Mouse (Mus musculus) liver, postnatal 0 days (tissue): ENCODE measurements at regions not wholly inside any gene's neighbourhood (a gene's known extent, or its start where the extent isn't known, plus 50 kb on each side); places are given as distances from the start of the nearest gene placed in this dataset.

ENCODE experiments used
- CTCF ChIP-seq: sonication (generic); IDR thresholded peaks from 2 replicates; pipeline ENCODE4 v1.5.1; 2016; ENCODE audit warnings: antibody characterized with exemption, low read depth
- EP300 ChIP-seq: IDR thresholded peaks from 2 replicates; pipeline ENCODE4 v1.6.1; 2016; ENCODE audit warnings: antibody characterized with exemption, low read depth, mild to moderate bottlenecking

DNA sequence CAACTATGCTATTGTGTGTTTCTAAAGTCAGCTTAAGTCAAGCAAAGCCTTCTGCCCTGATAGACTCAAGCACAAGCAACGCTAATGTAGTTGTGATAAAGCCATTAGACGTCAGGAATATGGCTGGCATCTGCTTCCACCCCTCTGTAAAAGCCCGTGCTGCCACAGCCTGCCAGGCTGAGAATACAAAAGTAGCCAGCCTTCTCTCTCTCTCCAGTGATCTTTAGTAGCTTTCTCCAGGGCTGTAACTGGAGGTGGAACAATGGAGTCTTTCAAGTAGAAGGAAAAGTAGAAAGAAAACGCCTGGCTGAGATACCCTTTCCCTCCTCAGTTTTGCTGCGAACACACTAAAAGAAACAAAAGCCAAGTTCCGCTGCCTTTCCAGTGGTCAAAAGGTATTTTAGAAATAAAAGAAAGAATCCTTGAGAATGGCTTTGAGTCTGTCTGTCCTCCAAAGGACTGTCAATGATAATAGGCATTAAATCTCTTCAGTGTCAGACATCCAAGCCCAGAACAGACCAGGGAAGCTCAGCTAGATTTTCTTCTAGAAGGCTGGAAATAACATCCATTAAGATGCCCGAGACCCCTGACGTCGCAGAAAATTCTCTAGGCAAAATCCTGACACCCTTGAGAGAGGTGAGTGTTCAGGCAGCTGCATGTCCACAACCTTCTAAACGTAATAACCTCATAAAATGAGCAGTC, 106.2 kb upstream of the Zfand5 start:
- no peak for TF ChIP-seq CTCF
- TF ChIP-seq EP300 = no peak
